Mouse (Mus musculus) hindbrain, embryonic 16.5 days (tissue): ENCODE measurements at regions not wholly inside any gene's neighbourhood (a gene's known extent, or its start where the extent isn't known, plus 50 kb on each side); places are given as distances from the start of the nearest gene placed in this dataset.

Source experiments
- ATAC-seq: fragments of 200-750 bp; cut with Nextera tagmentation; 2 replicates; pipeline ENCODE4 v1.8.0; 2017; ENCODE audit warnings: moderate TSS enrichment, moderate library complexity
- H3K27ac ChIP-seq: fragments of 300-500 bp; sonication (generic); 2 replicates; pipeline ENCODE4 v1.5.1; 2014; ENCODE audit warnings: low read depth, mild to moderate bottlenecking, control low read depth, low read length, moderate library complexity
- H3K27me3 ChIP-seq: fragments of 300-500 bp; sonication (generic); replicated peaks from 2 replicates; pipeline ENCODE4 v1.6.1; 2014; ENCODE audit warnings: low read length; ENCODE audit not compliant: control insufficient read depth, insufficient read depth
- H3K36me3 ChIP-seq: fragments of 300-500 bp; sonication (generic); 2 replicates; pipeline ENCODE4 v1.6.1; 2014; ENCODE audit warnings: mild to moderate bottlenecking, low read length, moderate library complexity, mixed read lengths; ENCODE audit not compliant: control insufficient read depth, insufficient read depth
- H3K4me1 ChIP-seq: fragments of 300-500 bp; sonication (generic); 2 replicates; pipeline ENCODE4 v1.6.1; 2014; ENCODE audit warnings: low read depth, low read length; ENCODE audit not compliant: control insufficient read depth, insufficient read depth
- H3K4me2 ChIP-seq: fragments of 300-500 bp; sonication (generic); 2 replicates; pipeline ENCODE4 v1.6.1; 2014; ENCODE audit warnings: mild to moderate bottlenecking, low read length, control low read depth, moderate library complexity
- H3K4me3 ChIP-seq: fragments of 300-500 bp; sonication (generic); 2 replicates; pipeline ENCODE4 v1.5.1; 2014; ENCODE audit warnings: mild to moderate bottlenecking, low read length, control low read depth, moderate library complexity
- H3K9ac ChIP-seq: fragments of 300-500 bp; sonication (generic); 2 replicates; pipeline ENCODE4 v1.6.1; 2014; ENCODE audit warnings: low read depth, mild to moderate bottlenecking, control low read depth, low read length, moderate library complexity
- H3K9me3 ChIP-seq: fragments of 300-500 bp; sonication (generic); 2 replicates; pipeline ENCODE4 v1.6.1; 2014; ENCODE audit warnings: mild to moderate bottlenecking, low read length, moderate library complexity; ENCODE audit not compliant: control insufficient read depth
- WGBS: fragments of 180-500 bp; shearing (Covaris S2); extraction: QIAGEN DNeasy Blood & Tissue Kit; methylation state at CpG from one replicate; pipeline ENCODE4 v1.1.7; 2014; 5-methylcytosine and 5-hydroxymethylcytosine counted together

GRCm38 (mm10) chr16:29725563-29725962, 146.4 kb downstream of the Opa1 start:
- no peak overlapping the region for H3K4me3 ChIP-seq
- H3K9me3 ChIP-seq: no peaks in the 10 kb centered on the region
- ATAC-seq: peak; percentile 70; the same call in 1 of the 2 replicates
- WGBS: 41% methylated on average over 4 of the region's 4 CpGs
- H3K27ac ChIP-seq: no peak overlapping the region
- no peak overlapping the region for H3K4me2 ChIP-seq
- no peaks in the 10 kb centered on the region for H3K36me3 ChIP-seq
- peaks cover 72% of the 10 kb centered on the region for H3K27me3 ChIP-seq
- H3K9ac ChIP-seq: no peak overlapping the region
- H3K4me1 ChIP-seq: peaks cover 4% of the 10 kb centered on the region

- Histone ChIP-seq H3K27me3 (peaks cover 63% of the 10 kb centered on the region), H3K4me1 (peaks cover 4% of the 10 kb centered on the region), H3K9ac (no peak overlapping the region), H3K36me3 (no peaks in the 10 kb centered on the region), H3K27ac (no peak overlapping the region), H3K9me3 (no peaks in the 10 kb centered on the region), H3K4me3 (no peak overlapping the region), H3K4me2 (no peak overlapping the region)
- 84% methylated on average over 7 of the region's 7 CpGs for WGBS
- no peak for ATAC-seq
Measured at GRCm38 (mm10) chr16:29727397-29727796, 148.3 kb downstream of the Opa1 start.

GRCm38 (mm10) chr16:29728769-29729481, 149.8 kb downstream of the Opa1 start:
- H3K4me2 ChIP-seq: no peak overlapping the region
- H3K27ac ChIP-seq: no peak overlapping the region
- H3K36me3 ChIP-seq: no peaks in the 10 kb centered on the region
- no peaks in the 10 kb centered on the region for H3K9me3 ChIP-seq
- no peak overlapping the region for H3K4me3 ChIP-seq
- H3K4me1 ChIP-seq: peaks cover 4% of the 10 kb centered on the region
- ATAC-seq: peak; percentile 48; the same call in 1 of the 2 replicates
- H3K27me3 ChIP-seq: peaks cover 63% of the 10 kb centered on the region
- WGBS: 16% methylated on average over 10 of the region's 10 CpGs
- no peak overlapping the region for H3K9ac ChIP-seq

- ATAC-seq: no peak
- peaks cover 60% of the 10 kb centered on the region for H3K27me3 ChIP-seq
- WGBS: 25% methylated on average over 5 of the region's 5 CpGs
Measured at GRCm38 (mm10) chr16:29730010-29730409, 150.9 kb downstream of the Opa1 start.

GRCm38 (mm10) chr16:29732889-29733288, 153.8 kb downstream of the Opa1 start:
- Histone ChIP-seq H3K27me3 (peaks cover 48% of the 10 kb centered on the region), H3K4me2 (no peak overlapping the region), H3K36me3 (no peaks in the 10 kb centered on the region), H3K27ac (no peak overlapping the region), H3K9me3 (no peaks in the 10 kb centered on the region), H3K4me3 (no peak overlapping the region), H3K9ac (no peak overlapping the region), H3K4me1 (peaks cover 13% of the 10 kb centered on the region)
- 83% methylated on average over 1 of the region's 1 CpGs for WGBS
- no peak for ATAC-seq

More at GRCm38 (mm10) chr16:29730010-29730409, 150.9 kb downstream of the Opa1 start:
- Histone ChIP-seq H3K36me3 (no peaks in the 10 kb centered on the region), H3K27ac (no peak overlapping the region), H3K4me1 (peaks cover 10% of the 10 kb centered on the region), H3K4me2 (no peak overlapping the region), H3K4me3 (no peak overlapping the region), H3K9ac (peak overlapping the region; percentile 6; the same call in 1 of the 2 replicates), H3K9me3 (no peaks in the 10 kb centered on the region)

GRCm38 (mm10) chr16:29733847-29734246, 154.7 kb downstream of the Opa1 start:
- peaks cover 41% of the 10 kb centered on the region for H3K27me3 ChIP-seq
- no peaks in the 10 kb centered on the region for H3K36me3 ChIP-seq
- H3K4me1 ChIP-seq: peaks cover 13% of the 10 kb centered on the region
- ATAC-seq: no peak
- H3K27ac ChIP-seq: no peak overlapping the region
- no peaks in the 10 kb centered on the region for H3K9me3 ChIP-seq
- no peak overlapping the region for H3K4me2 ChIP-seq
- no peak overlapping the region for H3K9ac ChIP-seq
- H3K4me3 ChIP-seq: no peak overlapping the region
- 78% methylated on average over 10 of the region's 10 CpGs for whole genome bisulfite sequencing

- Histone ChIP-seq H3K9me3 (no peaks in the 10 kb centered on the region), H3K9ac (no peak overlapping the region; the same call in 1 of the 2 replicates), H3K4me1 (peaks cover 13% of the 10 kb centered on the region), H3K36me3 (no peaks in the 10 kb centered on the region), H3K27me3 (peaks cover 40% of the 10 kb centered on the region), H3K27ac (no peak overlapping the region), H3K4me3 (no peak overlapping the region), H3K4me2 (peak overlapping the region; percentile 44)
- ATAC-seq: peak; percentile 69
- 28% methylated on average over 1 of the region's 1 CpGs for WGBS
Measured at GRCm38 (mm10) chr16:29734324-29734723, 155.2 kb downstream of the Opa1 start.

- H3K9ac ChIP-seq: peak overlapping the region; percentile 38; the same call in 1 of the 2 replicates
- H3K27ac ChIP-seq: no peak overlapping the region
- peak overlapping the region; percentile 44 for H3K4me2 ChIP-seq
- H3K27me3 ChIP-seq: peaks cover 42% of the 10 kb centered on the region
- 4% methylated on average over 12 of the region's 12 CpGs for WGBS
- peak; percentile 82 for ATAC-seq
- H3K36me3 ChIP-seq: no peaks in the 10 kb centered on the region
- peaks cover 13% of the 10 kb centered on the region for H3K4me1 ChIP-seq
- H3K9me3 ChIP-seq: no peaks in the 10 kb centered on the region
- H3K4me3 ChIP-seq: no peak overlapping the region
Measured at GRCm38 (mm10) chr16:29734738-29735250, 155.7 kb downstream of the Opa1 start.

- H3K27me3 ChIP-seq: peaks cover 35% of the 10 kb centered on the region
- H3K4me2 ChIP-seq: no peak overlapping the region
- H3K9ac ChIP-seq: no peak overlapping the region; the same call in 1 of the 2 replicates
- no peaks in the 10 kb centered on the region for H3K36me3 ChIP-seq
- no peak overlapping the region for H3K27ac ChIP-seq
- WGBS: 24% methylated on average over 12 of the region's 12 CpGs
- H3K4me3 ChIP-seq: no peak overlapping the region
- H3K9me3 ChIP-seq: no peaks in the 10 kb centered on the region
- peaks cover 13% of the 10 kb centered on the region for H3K4me1 ChIP-seq
- ATAC-seq: peak; percentile 38; the same call in 1 of the 2 replicates
Measured at GRCm38 (mm10) chr16:29735371-29736008, 156.4 kb downstream of the Opa1 start.
